Mouse (Mus musculus): Measurements from ENCODE around the gene Ttc13. TPM values are rescaled to one million over a fixed set of nuclear protein-coding genes. Genes with fewer than 3 reads are reported as not detected.

Gene Ttc13
- polyA plus RNA-seq, 1 experiment from 2014 or later: 62.7 TPM

DNA sequence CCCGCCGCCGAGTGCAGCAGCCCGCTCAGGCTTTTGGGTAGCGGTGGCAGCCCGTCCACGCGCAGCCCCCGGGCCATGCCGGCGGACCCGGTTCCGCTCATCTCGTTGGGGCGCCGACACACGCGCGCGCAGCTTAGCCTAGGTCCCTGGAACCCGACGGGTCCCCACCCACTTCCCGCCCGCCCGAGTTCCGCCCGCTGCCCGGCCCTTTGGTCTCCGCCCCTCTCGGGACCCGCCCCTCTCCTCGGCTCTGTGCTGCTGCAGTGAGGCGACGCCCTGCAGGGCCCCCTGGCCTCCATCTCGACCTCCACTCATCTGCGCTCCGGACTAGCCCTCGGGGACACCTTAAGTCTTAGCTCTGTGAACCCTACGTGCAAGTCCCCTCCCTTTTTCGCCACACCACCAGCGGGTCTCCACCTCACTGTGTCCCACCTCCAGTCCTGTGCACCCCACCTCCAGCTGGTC is 30.0 kb upstream of the Ttc13 start, which contains the start of gene Fam89a:
Fam89a (minus strand) TSS at position 124 of the 465 bp plus-strand sequence.
- no peaks in the 10 kb centered on the region for H3K36me3 ChIP-seq (ENCODE audit: control insufficient read depth, insufficient read depth, low read length)
- DNase-seq (ENCODE audit: low spot score, missing footprints) (peak; percentile 93), ATAC-seq (ENCODE audit: low FRiP score) (peak; percentile 52)
- H3K9me3 ChIP-seq (ENCODE audit: control insufficient read depth, low read length): no peaks in the 10 kb centered on the region
- H3K27me3 ChIP-seq (ENCODE audit: control insufficient read depth, insufficient read depth, low read length): peaks cover 42% of the 10 kb centered on the region
- 1% methylated on average over 35 of the region's 41 CpGs for WGBS
- peaks cover 10% of the 10 kb centered on the region for H3K4me1 ChIP-seq (ENCODE audit: control insufficient read depth, insufficient read depth, low read length)
- H3K9ac ChIP-seq (ENCODE audit: low read length): peak within 1 kb of the TSS; percentile 12; the same call in 1 of the 2 replicates
- no peak within 1 kb of the TSS for H3K27ac ChIP-seq (ENCODE audit: low read depth, low read length)
- H3K4me3 ChIP-seq (ENCODE audit: low read depth, low read length): peak within 1 kb of the TSS; percentile 46
- peak within 1 kb of the TSS; percentile 69 for H3K4me2 ChIP-seq

DNA sequence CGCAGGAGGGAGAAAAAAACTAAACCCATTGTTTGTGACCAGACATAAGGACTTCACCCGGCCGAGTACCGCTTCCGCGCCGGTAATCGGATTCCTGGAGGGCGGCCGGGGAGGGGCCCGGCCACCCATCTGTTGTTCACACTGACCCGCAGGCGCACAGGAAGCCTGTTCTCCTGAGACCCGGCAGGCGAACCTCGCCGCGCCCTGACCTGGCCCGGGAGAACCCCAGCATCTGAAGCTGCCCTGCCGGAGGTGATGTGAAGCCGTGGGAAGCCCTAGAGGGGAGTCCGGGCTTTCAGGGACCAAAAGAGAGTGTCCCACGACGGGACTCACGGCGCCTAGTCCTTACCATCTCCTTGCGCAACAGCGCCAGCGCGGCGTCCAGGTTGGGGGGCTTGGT is 29.4 kb upstream of the Ttc13 start:
- under 1% methylated on average over 31 of the region's 31 CpGs for WGBS
- H3K4me2 ChIP-seq: peak overlapping the region; percentile 69
- no peaks in the 10 kb centered on the region for H3K36me3 ChIP-seq (ENCODE audit: control insufficient read depth, insufficient read depth, low read length)
- H3K27ac ChIP-seq (ENCODE audit: low read depth, low read length): no peak overlapping the region
- H3K4me1 ChIP-seq (ENCODE audit: control insufficient read depth, insufficient read depth, low read length): peaks cover 10% of the 10 kb centered on the region
- H3K9ac ChIP-seq (ENCODE audit: low read length): no peak overlapping the region; the same call in 1 of the 2 replicates
- peak overlapping the region; percentile 46 for H3K4me3 ChIP-seq (ENCODE audit: low read depth, low read length)
- ATAC-seq (ENCODE audit: low FRiP score) (no peak), DNase-seq (ENCODE audit: low spot score, missing footprints) (peak; percentile 91)
- no peaks in the 10 kb centered on the region for H3K9me3 ChIP-seq (ENCODE audit: control insufficient read depth, low read length)
- peaks cover 42% of the 10 kb centered on the region for H3K27me3 ChIP-seq (ENCODE audit: control insufficient read depth, insufficient read depth, low read length)

GRCm38 (mm10) chr8:124746661-124747060 is 24.9 kb upstream of the Ttc13 start:
- no peak overlapping the region for H3K27ac ChIP-seq (ENCODE audit: low read depth, low read length)
- no peak overlapping the region for H3K9ac ChIP-seq (ENCODE audit: low read length)
- no peaks in the 10 kb centered on the region for H3K9me3 ChIP-seq (ENCODE audit: control insufficient read depth, low read length)
- no peaks in the 10 kb centered on the region for H3K36me3 ChIP-seq (ENCODE audit: control insufficient read depth, insufficient read depth, low read length)
- DNase-seq (ENCODE audit: low spot score, missing footprints): no peak
- H3K4me3 ChIP-seq (ENCODE audit: low read depth, low read length): no peak overlapping the region
- no peak overlapping the region for H3K4me2 ChIP-seq
- ATAC-seq (ENCODE audit: low FRiP score): no peak
- peaks cover 23% of the 10 kb centered on the region for H3K27me3 ChIP-seq (ENCODE audit: control insufficient read depth, insufficient read depth, low read length)
- H3K4me1 ChIP-seq (ENCODE audit: control insufficient read depth, insufficient read depth, low read length): peaks cover 8% of the 10 kb centered on the region
- 71% methylated on average over 13 of the region's 13 CpGs for WGBS

- no peaks in the 10 kb centered on the region for H3K4me1 ChIP-seq (ENCODE audit: control insufficient read depth, insufficient read depth, low read length)
- H3K4me3 ChIP-seq (ENCODE audit: low read depth, low read length): no peak overlapping the region
- DNase-seq (ENCODE audit: low spot score, missing footprints) (no peak), ATAC-seq (ENCODE audit: low FRiP score) (no peak)
- no peaks in the 10 kb centered on the region for H3K9me3 ChIP-seq (ENCODE audit: control insufficient read depth, low read length)
- peaks cover under 1% of the 10 kb centered on the region for H3K36me3 ChIP-seq (ENCODE audit: control insufficient read depth, insufficient read depth, low read length)
- H3K4me2 ChIP-seq: no peak overlapping the region
- WGBS: 86% methylated on average over 1 of the region's 1 CpGs
- no peak overlapping the region for H3K9ac ChIP-seq (ENCODE audit: low read length)
- no peak overlapping the region for H3K27ac ChIP-seq (ENCODE audit: low read depth, low read length)
- no peaks in the 10 kb centered on the region for H3K27me3 ChIP-seq (ENCODE audit: control insufficient read depth, insufficient read depth, low read length)
Measured at GRCm38 (mm10) chr8:124739268-124739667, 17.5 kb upstream of the Ttc13 start.

GRCm38 (mm10) chr8:124735371-124735911 is 13.7 kb upstream of the Ttc13 start:
- Histone ChIP-seq H3K36me3 (ENCODE audit: control insufficient read depth, insufficient read depth, low read length) (peaks cover 21% of the 10 kb centered on the region), H3K9ac (ENCODE audit: low read length) (no peak overlapping the region), H3K9me3 (ENCODE audit: control insufficient read depth, low read length) (no peaks in the 10 kb centered on the region), H3K4me1 (ENCODE audit: control insufficient read depth, insufficient read depth, low read length) (no peaks in the 10 kb centered on the region), H3K27ac (ENCODE audit: low read depth, low read length) (no peak overlapping the region), H3K4me2 (no peak overlapping the region), H3K4me3 (ENCODE audit: low read depth, low read length) (no peak overlapping the region), H3K27me3 (ENCODE audit: control insufficient read depth, insufficient read depth, low read length) (no peaks in the 10 kb centered on the region)
- WGBS: 74% methylated on average over 3 of the region's 3 CpGs
- ATAC-seq (ENCODE audit: low FRiP score) (no peak), DNase-seq (ENCODE audit: low spot score, missing footprints) (no peak)

DNA sequence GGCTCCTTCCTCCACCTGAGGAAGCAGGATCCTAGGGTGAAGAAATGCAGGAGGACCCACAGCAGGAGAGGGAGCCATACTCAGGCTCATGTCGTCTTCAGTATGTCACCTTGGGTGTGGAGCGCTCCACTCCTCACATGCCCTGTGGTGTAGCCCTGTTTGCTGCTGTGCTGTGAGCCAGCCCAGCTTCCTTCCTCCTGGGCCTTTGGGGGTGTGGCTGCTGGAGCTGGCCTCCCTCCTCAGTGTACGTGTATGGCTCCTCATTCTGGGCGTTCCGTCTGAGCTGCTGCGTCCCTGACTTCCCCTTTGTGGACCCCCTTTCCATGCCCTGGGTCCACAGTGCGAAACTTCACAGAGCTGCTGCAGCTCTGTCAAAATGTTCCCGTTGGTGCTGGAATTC is 11.0 kb upstream of the Ttc13 start:
- Histone ChIP-seq H3K27me3 (ENCODE audit: control insufficient read depth, insufficient read depth, low read length) (no peaks in the 10 kb centered on the region), H3K4me2 (no peak overlapping the region), H3K9me3 (ENCODE audit: control insufficient read depth, low read length) (no peaks in the 10 kb centered on the region), H3K9ac (ENCODE audit: low read length) (no peak overlapping the region), H3K4me3 (ENCODE audit: low read depth, low read length) (no peak overlapping the region), H3K4me1 (ENCODE audit: control insufficient read depth, insufficient read depth, low read length) (no peaks in the 10 kb centered on the region), H3K36me3 (ENCODE audit: control insufficient read depth, insufficient read depth, low read length) (peaks cover 31% of the 10 kb centered on the region), H3K27ac (ENCODE audit: low read depth, low read length) (no peak overlapping the region)
- DNase-seq (ENCODE audit: low spot score, missing footprints) (no peak), ATAC-seq (ENCODE audit: low FRiP score) (no peak)
- WGBS: 91% methylated on average over 8 of the region's 8 CpGs

- 92% methylated on average over 7 of the region's 7 CpGs for WGBS
- no peak overlapping the region for H3K4me3 ChIP-seq (ENCODE audit: low read depth, low read length)
- no peak overlapping the region for H3K27ac ChIP-seq (ENCODE audit: low read depth, low read length)
- peaks cover 7% of the 10 kb centered on the region for H3K36me3 ChIP-seq (ENCODE audit: control insufficient read depth, insufficient read depth, low read length)
- H3K9ac ChIP-seq (ENCODE audit: low read length): no peak overlapping the region
- peak; percentile 68 for DNase-seq (ENCODE audit: low spot score, missing footprints)
- peaks cover 19% of the 10 kb centered on the region for H3K4me1 ChIP-seq (ENCODE audit: control insufficient read depth, insufficient read depth, low read length)
- no peak for ATAC-seq (ENCODE audit: low FRiP score)
- H3K9me3 ChIP-seq (ENCODE audit: control insufficient read depth, low read length): no peaks in the 10 kb centered on the region
- no peak overlapping the region for H3K4me2 ChIP-seq
- no peaks in the 10 kb centered on the region for H3K27me3 ChIP-seq (ENCODE audit: control insufficient read depth, insufficient read depth, low read length)
Measured at GRCm38 (mm10) chr8:124724301-124724700, 2.5 kb upstream of the Ttc13 start.

- Histone ChIP-seq H3K4me1 (ENCODE audit: control insufficient read depth, insufficient read depth, low read length) (peaks cover 19% of the 10 kb centered on the region), H3K9me3 (ENCODE audit: control insufficient read depth, low read length) (no peaks in the 10 kb centered on the region), H3K27me3 (ENCODE audit: control insufficient read depth, insufficient read depth, low read length) (no peaks in the 10 kb centered on the region), H3K4me2 (peak overlapping the region; percentile 89), H3K9ac (ENCODE audit: low read length) (peak overlapping the region; percentile 93), H3K4me3 (ENCODE audit: low read depth, low read length) (peak overlapping the region; percentile 93), H3K27ac (ENCODE audit: low read depth, low read length) (no peak overlapping the region; the same call in 1 of the 2 replicates), H3K36me3 (ENCODE audit: control insufficient read depth, insufficient read depth, low read length) (no peaks in the 10 kb centered on the region)
- WGBS: 3% methylated on average over 31 of the region's 31 CpGs
- peak; percentile 84 for DNase-seq (ENCODE audit: low spot score, missing footprints)
- peak; percentile 79 for ATAC-seq (ENCODE audit: low FRiP score)
Measured at GRCm38 (mm10) chr8:124720938-124721861, 583 bp downstream of the Ttc13 start.

- WGBS: 78% methylated on average over 7 of the region's 7 CpGs
- H3K4me2 ChIP-seq: no peak overlapping the region; the same call in 1 of the 2 replicates
- H3K36me3 ChIP-seq (ENCODE audit: control insufficient read depth, insufficient read depth, low read length): no peaks in the 10 kb centered on the region
- ATAC-seq (ENCODE audit: low FRiP score) (no peak), DNase-seq (ENCODE audit: low spot score, missing footprints) (peak; percentile 84)
- H3K27ac ChIP-seq (ENCODE audit: low read depth, low read length): no peak overlapping the region
- H3K4me1 ChIP-seq (ENCODE audit: control insufficient read depth, insufficient read depth, low read length): peaks cover 19% of the 10 kb centered on the region
- no peaks in the 10 kb centered on the region for H3K27me3 ChIP-seq (ENCODE audit: control insufficient read depth, insufficient read depth, low read length)
- no peak overlapping the region for H3K4me3 ChIP-seq (ENCODE audit: low read depth, low read length)
- H3K9me3 ChIP-seq (ENCODE audit: control insufficient read depth, low read length): no peaks in the 10 kb centered on the region
- no peak overlapping the region for H3K9ac ChIP-seq (ENCODE audit: low read length)
Measured at GRCm38 (mm10) chr8:124720133-124720532, 1.6 kb downstream of the Ttc13 start.
